ENCODE assay signal across 8 mouse cellular contexts in genomic region chr16:23897984-23898586, GRCm38 (mm10). TPM values are rescaled to one million over a fixed set of nuclear protein-coding genes. Genes with fewer than 3 reads are reported as not detected.
DNase-seq lines count a peak whose midpoint lies in the region; ATAC-seq and TF ChIP-seq lines count a peak whose summit lies in the region.

No protein-coding gene starts in this region.

- CTCF ChIA-PET in Patski (lab: Charles Lee) = interaction anchor here (0.8 to 4.9 kb wide), 16 partner anchors 11 to 474 kb away, joined by 3 to 54 read pairs (median 4); no protein-coding TSS in a partner anchor

- 18% methylated on average over 15 of the region's 15 CpGs for WGBS in hindbrain, embryonic 11.5 days
- WGBS in lung, embryonic 15.5 days = 14% methylated on average over 15 of the region's 15 CpGs
- 5% methylated on average over 15 of the region's 15 CpGs for WGBS in olfactory bulb, adult 2 months
- 7% methylated on average over 15 of the region's 15 CpGs for WGBS in thymus, adult 2 months

- no peak overlapping the region for H3K4me3 ChIP-seq in hindbrain, embryonic 11.5 days (ENCODE audit: low read depth, low read length)
- 0 out of 2 replicates have a peak overlapping the region, but pooled peaks have one; percentile 9 for H3K4me3 ChIP-seq in lung, embryonic 15.5 days
- peak overlapping the region; percentile 25 for H3K4me3 ChIP-seq in olfactory bulb, adult 2 months (ENCODE audit: insufficient read depth, low read depth, low read length)
- no peak overlapping the region for H3K4me3 ChIP-seq in thymus, adult 2 months (ENCODE audit: control insufficient read depth, insufficient read depth, low read length)

- H3K27me3 ChIP-seq in Patski = peaks cover 7% of the 10 kb centered on the region
- no peaks in the 10 kb centered on the region for H3K27me3 ChIP-seq in hindbrain, embryonic 11.5 days (ENCODE audit: control insufficient read depth, insufficient read depth, low read length)
- peaks cover 7% of the 10 kb centered on the region; the same call in 1 of the 2 replicates for H3K27me3 ChIP-seq in lung, embryonic 15.5 days
- no peaks in the 10 kb centered on the region for H3K27me3 ChIP-seq in thymus, adult 2 months (ENCODE audit: control insufficient read depth, insufficient read depth, low read length)

- peak; percentile 43 for DNase-seq in Patski (ENCODE audit: low read depth, low spot score)
- peak; percentile 56 for DNase-seq in cerebellum, adult 9-11 months
- peak; percentile 50 to 70 for DNase-seq in frontal cortex, postnatal 10 days (ENCODE audit: low spot score in 2 of 2)
- DNase-seq in hindbrain, embryonic 11.5 days (ENCODE audit: low spot score) = peak; percentile 79
- DNase-seq in layer of hippocampus, adult 9-11 months = peak; percentile 70
- DNase-seq in thymus, adult 2 months = peak; percentile 60

- TF ChIP-seq POLR2A in olfactory bulb, adult 2 months (IDR thresholded peaks at IDR 0.05; ENCODE audit: insufficient read depth, low read depth, low read length) = no peak
- no peak for TF ChIP-seq POLR2A in thymus, adult 2 months (IDR thresholded peaks at IDR 0.05; ENCODE audit: control insufficient read depth, extremely low read depth, insufficient read depth, low read length, poor library complexity)

- peak overlapping the region; percentile 25 for H3K4me2 ChIP-seq in hindbrain, embryonic 11.5 days (replicated peaks; ENCODE audit: low read depth, low read length)
- peak overlapping the region; percentile 42 for H3K4me2 ChIP-seq in lung, embryonic 15.5 days

- H3K9me3 ChIP-seq in hindbrain, embryonic 11.5 days (ENCODE audit: control insufficient read depth, low read length) = no peaks in the 10 kb centered on the region
- H3K9me3 ChIP-seq in lung, embryonic 15.5 days = no peaks in the 10 kb centered on the region

- no peaks in the 10 kb centered on the region; the same call in 1 of the 2 replicates for H3K4me1 ChIP-seq in hindbrain, embryonic 11.5 days (replicated peaks; ENCODE audit: control insufficient read depth, insufficient read depth, low read length)
- peaks cover 11% of the 10 kb centered on the region; the same call in 1 of the 2 replicates for H3K4me1 ChIP-seq in lung, embryonic 15.5 days
- peaks cover 4% of the 10 kb centered on the region for H3K4me1 ChIP-seq in olfactory bulb, adult 2 months (ENCODE audit: control insufficient read depth, insufficient read depth, low read length)
- H3K4me1 ChIP-seq in thymus, adult 2 months (replicated peaks; ENCODE audit: control insufficient read depth, insufficient read depth, low read length) = no peaks in the 10 kb centered on the region

- peak overlapping the region; percentile 29 for H3K9ac ChIP-seq in hindbrain, embryonic 11.5 days (ENCODE audit: low read depth, low read length)
- H3K9ac ChIP-seq in lung, embryonic 15.5 days = no peak overlapping the region

- in situ Hi-C loops in Patski (cut with MboI; ENCODE audit: low pct_unique_long_range_greater_than_20kb) = loop anchor here (5.0 to 10.0 kb wide), 3 partner anchors 263 to 446 kb away; no protein-coding TSS in a partner anchor

- no peak overlapping the region for H3K27ac ChIP-seq in hindbrain, embryonic 11.5 days (ENCODE audit: low read depth, low read length)
- H3K27ac ChIP-seq in lung, embryonic 15.5 days = no peak overlapping the region
- no peak overlapping the region for H3K27ac ChIP-seq in olfactory bulb, adult 2 months (ENCODE audit: insufficient read depth, low read depth, low read length)
- no peak overlapping the region for H3K27ac ChIP-seq in thymus, adult 2 months (ENCODE audit: control insufficient read depth, insufficient read depth, low read length)

- peak; percentile 82 for ATAC-seq in Patski
- peak; percentile 85 for ATAC-seq in hindbrain, embryonic 11.5 days (ENCODE audit: low FRiP score)
- ATAC-seq in lung, embryonic 15.5 days (ENCODE audit: borderline replicate concordance, extremely low read depth, low FRiP score, low TSS enrichment) = peak; percentile 52; the same call in 1 of the 2 replicates

- POLR2A ChIA-PET in Patski (lab: Charles Lee) = no interaction called here

- no peaks in the 10 kb centered on the region for H3K36me3 ChIP-seq in hindbrain, embryonic 11.5 days (ENCODE audit: control insufficient read depth, insufficient read depth, low read length)
- H3K36me3 ChIP-seq in lung, embryonic 15.5 days = no peaks in the 10 kb centered on the region
- no peaks in the 10 kb centered on the region for H3K36me3 ChIP-seq in thymus, adult 2 months (ENCODE audit: control insufficient read depth, insufficient read depth, low read length)

- peak; percentile 90 for TF ChIP-seq CTCF in Patski (IDR thresholded peaks at IDR 0.05)
- TF ChIP-seq CTCF in olfactory bulb, adult 2 months (IDR thresholded peaks at IDR 0.05; ENCODE audit: insufficient read depth, low read depth, low read length) = peak; percentile 64
- no peak for TF ChIP-seq CTCF in thymus, adult 2 months (IDR thresholded peaks at IDR 0.05; ENCODE audit: borderline replicate concordance, control insufficient read depth, extremely low read depth, insufficient read depth, low read length, poor library complexity)

RNA-seq across cellular contexts. Expression of gene Sst, which starts 7.3 kb away (rescaled TPM):
- not detected for polyA plus RNA-seq in Patski (2021)
- polyA plus RNA-seq in hindbrain, embryonic 11.5 days (2014; fragmentation: Nextera tagmentation; extraction: Ambion mirVana) = 74.9 and 98.9 TPM in 2 replicates
- polyA plus RNA-seq in lung, embryonic 15.5 days (2015; fragmentation: Nextera tagmentation; extraction: Ambion mirVana) = 0.57 TPM in 1 of 2 replicates, not detected in the other
- not detected in 2 replicates for polyA plus RNA-seq in olfactory bulb, adult 2 months (2012; ENCODE audit: insufficient read depth, insufficient read length, low replicate concordance, missing spikeins)
- 3.0 and 3.4 TPM in 2 replicates for polyA plus RNA-seq in thymus, adult 2 months (2012; rRNA removed)

RNA-seq across cellular contexts. Expression of gene Rtp2, which starts 34.1 kb away (rescaled TPM):
- not detected for polyA plus RNA-seq in Patski (2021)
- not detected in 2 replicates for polyA plus RNA-seq in hindbrain, embryonic 11.5 days (2014; fragmentation: Nextera tagmentation; extraction: Ambion mirVana)
- polyA plus RNA-seq in lung, embryonic 15.5 days (2015; fragmentation: Nextera tagmentation; extraction: Ambion mirVana) = not detected in 2 replicates
- polyA plus RNA-seq in olfactory bulb, adult 2 months (2012; ENCODE audit: insufficient read depth, insufficient read length, low replicate concordance, missing spikeins) = not detected in 2 replicates
- polyA plus RNA-seq in thymus, adult 2 months (2012; rRNA removed) = not detected in 2 replicates

Comparison
In these comparisons a context has a peak if more than half of its experiments do, and no peak if none do; other contexts are left out.
1. H3K4me3 ChIP-seq: peak in lung, embryonic 15.5 days (single experiment) and olfactory bulb, adult 2 months (single experiment); none in hindbrain, embryonic 11.5 days (single experiment) and thymus, adult 2 months (single experiment).
2. RNA of gene Sst, which starts 7.3 kb away (polyA plus RNA-seq): 74.9 to 98.9 TPM in hindbrain, embryonic 11.5 days; 3.0 to 3.4 TPM in thymus, adult 2 months, 0.57 TPM in lung, embryonic 15.5 days, not detected in Patski (single experiment) and not detected in olfactory bulb, adult 2 months; every median in the first group is over 10 times any median in the second.
3. Peak in every context shown above with its lines, with median percentiles within 50 percentile points of each other: ATAC-seq and DNase-seq.